Mouse (Mus musculus) forebrain, embryonic 13.5 days (tissue): ENCODE measurements at regions not wholly inside any gene's neighbourhood (a gene's known extent, or its start where the extent isn't known, plus 50 kb on each side); places are given as distances from the start of the nearest gene placed in this dataset. TPM values are rescaled to one million over a fixed set of nuclear protein-coding genes. Genes with fewer than 3 reads are reported as not detected.

Experiments
- ATAC-seq: fragments of 200-750 bp; cut with Nextera tagmentation; 2 replicates; pipeline ENCODE4 v1.8.0; 2017
- H3K27ac ChIP-seq: fragments of 300-500 bp; sonication (generic); 2 replicates; pipeline ENCODE4 v1.5.1; 2015; ENCODE audit warnings: inconsistent platforms, mild to moderate bottlenecking, moderate library complexity
- H3K27me3 ChIP-seq: fragments of 300-500 bp; sonication (generic); 2 replicates; pipeline ENCODE4 v1.6.1; 2015; ENCODE audit warnings: mild to moderate bottlenecking, inconsistent platforms
- H3K36me3 ChIP-seq: fragments of 300-500 bp; sonication (generic); 2 replicates; pipeline ENCODE4 v1.6.1; 2015; ENCODE audit warnings: mild to moderate bottlenecking, inconsistent platforms; ENCODE audit not compliant: poor library complexity, severe bottlenecking
- H3K4me1 ChIP-seq: fragments of 300-500 bp; sonication (generic); 2 replicates; pipeline ENCODE4 v1.6.1; 2015; ENCODE audit warnings: inconsistent platforms
- H3K4me2 ChIP-seq: fragments of 300-500 bp; sonication (generic); 2 replicates; pipeline ENCODE4 v1.6.1; 2015; ENCODE audit warnings: inconsistent platforms, mild to moderate bottlenecking, moderate library complexity
- H3K4me3 ChIP-seq: fragments of 300-500 bp; sonication (generic); 2 replicates; pipeline ENCODE4 v1.5.1; 2015; ENCODE audit warnings: mild to moderate bottlenecking, inconsistent platforms
- H3K9ac ChIP-seq: fragments of 300-500 bp; sonication (generic); 2 replicates; pipeline ENCODE4 v1.6.1; 2015; ENCODE audit warnings: mild to moderate bottlenecking, inconsistent platforms
- H3K9me3 ChIP-seq: fragments of 300-500 bp; sonication (generic); replicated peaks from 2 replicates; pipeline ENCODE4 v1.6.1; 2016; ENCODE audit warnings: inconsistent platforms
- WGBS: fragments of 180-500 bp; shearing (Covaris S2); methylation state at CpG from one replicate; pipeline ENCODE4 v1.1.7; 2015; 5-methylcytosine and 5-hydroxymethylcytosine counted together
- microRNA-seq: library from miRNA; unstranded; fragments of <30 nt; microRNA quantifications from one replicate; pipeline ENCODE4, GENCODE M21; 2016

DNA sequence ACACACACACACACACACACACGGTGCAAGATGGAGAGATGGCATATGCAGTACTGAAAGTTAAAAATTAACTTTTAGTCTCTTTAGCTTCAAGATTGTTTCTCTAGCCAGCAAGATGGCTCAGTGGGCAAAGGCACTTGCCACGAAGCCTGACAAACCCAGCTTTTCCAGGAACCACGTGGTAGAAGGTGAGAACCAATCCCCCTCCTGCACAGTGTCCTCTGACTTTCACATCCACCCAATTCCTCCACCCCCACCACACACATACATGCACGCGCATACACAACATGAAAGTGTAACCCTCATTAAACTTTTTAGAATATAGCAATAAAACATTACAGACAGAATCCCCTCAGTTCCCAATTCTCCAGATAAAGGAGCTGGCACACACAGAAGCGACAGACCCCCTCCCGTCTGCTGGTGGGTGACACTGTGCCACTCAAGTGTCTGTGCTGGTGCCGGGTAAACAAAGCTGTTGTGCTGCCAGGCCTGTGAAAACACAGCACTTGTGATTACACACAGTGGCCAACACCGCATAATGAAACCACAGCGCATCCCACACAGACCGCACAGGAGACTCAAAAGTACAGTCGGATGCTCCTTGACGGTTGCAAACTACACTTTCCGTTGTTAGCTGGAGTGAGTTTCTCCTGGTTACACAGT is 82.9 kb upstream of the Elac2 start:
- Histone ChIP-seq H3K9me3 (no peaks in the 10 kb centered on the region), H3K36me3 (no peaks in the 10 kb centered on the region), H3K4me1 (0 out of 2 replicates have a peak, but pooled peaks cover 11% of the 10 kb centered on the region), H3K9ac (no peak overlapping the region), H3K4me3 (no peak overlapping the region), H3K27me3 (peaks cover 26% of the 10 kb centered on the region), H3K4me2 (no peak overlapping the region), H3K27ac (no peak overlapping the region)
- 74% methylated on average over 14 of the region's 14 CpGs for WGBS
- ATAC-seq = peak; percentile 90

DNA sequence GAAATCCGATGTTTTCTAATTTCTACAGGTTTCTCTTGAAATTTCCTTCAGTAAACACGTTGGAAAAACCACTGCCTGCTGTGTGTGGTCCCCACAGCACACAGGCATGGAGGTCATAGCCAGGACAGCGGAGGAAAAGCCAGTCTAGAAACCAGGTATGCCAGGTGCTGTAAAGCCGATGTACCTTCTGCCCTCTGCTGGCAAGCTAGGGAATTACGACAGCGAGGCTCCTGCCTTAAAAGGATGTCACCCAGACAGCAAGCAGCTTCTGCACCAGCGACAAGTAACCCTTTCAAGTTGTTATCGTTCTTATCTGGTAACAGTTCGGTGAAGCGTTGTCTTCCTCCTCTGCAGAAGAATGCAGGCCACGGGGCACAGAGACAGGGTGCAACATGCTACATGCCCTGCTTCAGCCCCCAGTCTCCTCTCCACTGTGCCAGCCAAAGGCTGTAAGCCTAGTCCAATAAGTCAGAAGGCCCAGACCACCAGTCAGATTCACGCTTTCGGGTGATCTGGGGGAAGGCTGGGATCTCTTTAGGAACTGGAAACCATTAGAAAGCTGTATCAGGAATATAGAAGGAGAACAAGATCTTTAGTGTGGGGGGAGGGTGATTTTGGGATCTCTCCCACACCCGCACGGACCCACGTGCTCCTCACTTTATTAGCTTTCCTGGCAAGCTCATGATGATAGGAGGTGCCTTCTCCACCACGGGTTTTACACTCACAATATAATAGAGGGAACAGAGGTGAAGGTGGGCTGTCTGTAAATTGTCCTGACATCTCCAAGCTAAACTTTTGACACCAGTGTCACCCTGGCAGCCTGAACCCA is 79.9 kb upstream of the Elac2 start:
- Histone ChIP-seq H3K4me3 (no peak overlapping the region), H3K36me3 (no peaks in the 10 kb centered on the region), H3K4me2 (no peak overlapping the region), H3K27me3 (peaks cover 47% of the 10 kb centered on the region), H3K9ac (no peak overlapping the region), H3K27ac (no peak overlapping the region), H3K4me1 (0 out of 2 replicates have a peak, but pooled peaks cover 11% of the 10 kb centered on the region), H3K9me3 (no peaks in the 10 kb centered on the region)
- 0 out of 2 replicates have a peak, but pooled peaks have one; percentile 27 for ATAC-seq
- WGBS = 38% methylated on average over 17 of the region's 17 CpGs

DNA sequence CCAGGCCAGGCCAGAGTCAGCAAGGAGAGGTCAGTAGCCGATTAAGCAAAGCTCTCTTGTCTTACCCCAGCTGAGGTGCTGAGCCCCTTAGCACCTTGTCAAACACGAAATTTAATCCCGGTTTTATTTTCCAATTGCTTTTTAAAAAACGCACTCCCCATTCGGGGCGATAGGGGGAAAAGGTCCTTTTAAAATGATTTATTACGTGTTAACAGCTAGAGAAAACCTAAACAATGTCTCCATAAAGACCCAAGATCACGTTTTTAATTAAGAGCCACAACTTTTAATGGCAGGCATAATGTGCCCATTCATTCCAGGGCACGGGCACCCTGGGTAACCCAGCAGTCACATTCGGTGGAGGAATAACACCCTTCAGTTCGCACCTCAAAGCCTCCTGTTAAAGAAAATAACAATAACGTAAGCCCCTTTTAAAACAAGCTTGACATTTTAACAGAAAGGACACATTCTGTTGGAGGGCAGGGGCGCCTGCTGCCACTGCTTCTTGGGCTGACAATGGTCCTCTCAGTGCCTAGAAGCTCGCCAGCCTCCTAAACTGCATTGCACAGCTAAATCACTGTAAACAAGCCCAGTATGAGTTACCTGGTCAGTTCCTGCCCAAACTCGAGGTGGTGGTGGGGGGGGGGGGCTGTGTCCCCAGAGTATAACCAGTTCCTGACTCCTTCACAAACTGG is 79.1 kb upstream of the Elac2 start:
- H3K27ac ChIP-seq = no peak overlapping the region
- WGBS = 22% methylated on average over 15 of the region's 15 CpGs
- H3K9ac ChIP-seq = no peak overlapping the region
- 0 out of 2 replicates have a peak, but pooled peaks have one; percentile 38 for ATAC-seq
- H3K4me3 ChIP-seq = no peak overlapping the region
- H3K36me3 ChIP-seq = no peaks in the 10 kb centered on the region
- 0 out of 2 replicates have a peak, but pooled peaks cover 11% of the 10 kb centered on the region for H3K4me1 ChIP-seq
- peaks cover 47% of the 10 kb centered on the region for H3K27me3 ChIP-seq
- H3K4me2 ChIP-seq = no peak overlapping the region
- no peaks in the 10 kb centered on the region for H3K9me3 ChIP-seq

GRCm38 (mm10) chr11:64916783-64917182 is 62.1 kb upstream of the Elac2 start:
- Histone ChIP-seq H3K4me3 (no peak overlapping the region), H3K27me3 (no peaks in the 10 kb centered on the region), H3K27ac (no peak overlapping the region), H3K9ac (no peak overlapping the region), H3K4me1 (no peaks in the 10 kb centered on the region), H3K36me3 (no peaks in the 10 kb centered on the region), H3K4me2 (no peak overlapping the region), H3K9me3 (no peaks in the 10 kb centered on the region)
- 73% methylated on average over 8 of the region's 8 CpGs for WGBS
- no peak for ATAC-seq

GRCm38 (mm10) chr11:64917301-64917700 is 61.5 kb upstream of the Elac2 start:
- H3K27me3 ChIP-seq = no peaks in the 10 kb centered on the region
- H3K9me3 ChIP-seq = no peaks in the 10 kb centered on the region
- H3K27ac ChIP-seq = no peak overlapping the region
- no peak overlapping the region for H3K9ac ChIP-seq
- WGBS = 87% methylated on average over 4 of the region's 4 CpGs
- no peak overlapping the region for H3K4me3 ChIP-seq
- H3K4me2 ChIP-seq = no peak overlapping the region
- H3K36me3 ChIP-seq = no peaks in the 10 kb centered on the region
- H3K4me1 ChIP-seq = no peaks in the 10 kb centered on the region
- ATAC-seq = no peak

GRCm38 (mm10) chr11:64924989-64925388 is 53.8 kb upstream of the Elac2 start:
- no peaks in the 10 kb centered on the region for H3K9me3 ChIP-seq
- no peaks in the 10 kb centered on the region for H3K27me3 ChIP-seq
- no peaks in the 10 kb centered on the region for H3K36me3 ChIP-seq
- no peak overlapping the region for H3K27ac ChIP-seq
- H3K4me3 ChIP-seq = no peak overlapping the region
- no peak for ATAC-seq
- 84% methylated on average over 2 of the region's 2 CpGs for WGBS
- H3K9ac ChIP-seq = no peak overlapping the region
- no peak overlapping the region for H3K4me2 ChIP-seq
- no peaks in the 10 kb centered on the region for H3K4me1 ChIP-seq

DNA sequence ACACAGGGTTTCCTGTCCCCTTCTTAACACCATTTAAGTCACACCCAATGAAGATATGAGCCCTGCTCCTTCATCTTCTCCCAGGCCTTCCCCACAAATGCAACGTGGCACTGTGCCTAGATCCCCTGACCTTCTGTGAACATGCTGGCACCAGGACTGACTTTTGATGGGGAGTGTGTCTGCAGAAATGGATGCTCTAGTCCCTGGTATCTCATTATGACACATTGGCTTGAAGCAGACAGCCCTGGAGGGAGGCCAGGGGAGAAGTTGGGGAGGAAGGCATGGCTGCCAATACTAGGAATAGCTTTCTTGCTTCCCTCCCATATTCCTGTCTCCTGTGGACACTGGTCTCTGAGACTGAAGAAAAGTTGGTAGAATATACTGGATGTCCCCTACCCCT is 52.9 kb upstream of the Elac2 start:
- Histone ChIP-seq H3K27me3 (no peaks in the 10 kb centered on the region), H3K27ac (no peak overlapping the region), H3K9ac (no peak overlapping the region), H3K9me3 (no peaks in the 10 kb centered on the region), H3K4me2 (no peak overlapping the region), H3K4me1 (peaks cover 3% of the 10 kb centered on the region; the same call in 1 of the 2 replicates), H3K4me3 (no peak overlapping the region), H3K36me3 (no peaks in the 10 kb centered on the region)
- WGBS = 76% methylated on average over 1 of the region's 1 CpGs
- no peak for ATAC-seq

Small RNA genes in the stretch of these regions (microRNA-seq; reads per million reads assigned to microRNA genes)
- not detected for gene Gm24275
